Mouse (Mus musculus) stomach, postnatal 0 days (tissue): ENCODE measurements around the gene Hmga2.

Experiments used
- CTCF ChIP-seq: IDR thresholded peaks from 2 replicates; pipeline ENCODE4 v1.5.1; 2016; ENCODE audit warnings: antibody characterized with exemption, low read depth, mild to moderate bottlenecking, moderate library complexity
- EP300 ChIP-seq: optimal IDR thresholded peaks from 2 replicates; pipeline ENCODE3; 2016; ENCODE audit warnings: antibody characterized with exemption

GRCm38 (mm10) chr10:120475041-120475541 is 1.2 kb downstream of the Hmga2 start:
- TF ChIP-seq EP300 = no peak
- no peak for TF ChIP-seq CTCF
